12 mouse cellular contexts compared by ENCODE assay signal in genomic region chr12:26967018-26967737, GRCm38 (mm10).
DNase-seq lines count a peak whose midpoint lies in the region; ATAC-seq lines count a peak whose summit lies in the region.
"Had no signal": no experiment of that assay in that cellular context is flagged by ENCODE, and none has a peak within 500 bp of the region (broad histone marks: within the 10 kb centered on the region; RNA-seq: fewer than 3 reads in every experiment).

No protein-coding gene starts in this region.

- H3K4me2 ChIP-seq in intestine, embryonic 15.5 days (replicated peaks): peak overlapping the region; percentile 28; the same call in 1 of the 2 replicates
- H3K4me2 ChIP-seq in intestine, embryonic 16.5 days (ENCODE audit: low read depth, low read length): no peak overlapping the region
- H3K4me2 ChIP-seq in embryonic facial prominence, embryonic 11.5 days (ENCODE audit: low read depth, low read length): no peak overlapping the region
- peak overlapping the region; percentile 22 for H3K4me2 ChIP-seq in limb, embryonic 12.5 days
- H3K4me2 ChIP-seq in liver, embryonic 11.5 days: no peak overlapping the region

- peak; percentile 41; the same call in 1 of the 2 replicates for ATAC-seq in intestine, embryonic 15.5 days
- ATAC-seq in intestine, embryonic 16.5 days: no peak
- ATAC-seq in embryonic facial prominence, embryonic 11.5 days (replicated peaks; ENCODE audit: insufficient number of reproducible peaks, low FRiP score, low TSS enrichment, low read depth): 0 out of 2 replicates have a peak, but pooled peaks have one; percentile 39
- peak; percentile 20; the same call in 1 of the 2 replicates for ATAC-seq in limb, embryonic 12.5 days (ENCODE audit: insufficient number of reproducible peaks, insufficient read depth, low FRiP score, low TSS enrichment, low read depth)
- no peak for ATAC-seq in monocyte, adult 5-6 weeks (replicated peaks; ENCODE audit: insufficient number of reproducible peaks, low FRiP score, low TSS enrichment, poor library complexity, severe bottlenecking)
- ATAC-seq in liver, embryonic 11.5 days (replicated peaks; ENCODE audit: low FRiP score): no peak
- ATAC-seq: Patski had no signal

- no peaks in the 10 kb centered on the region for H3K27me3 ChIP-seq in intestine, embryonic 15.5 days (replicated peaks)
- H3K27me3 ChIP-seq in intestine, embryonic 16.5 days (replicated peaks; ENCODE audit: control insufficient read depth, insufficient read depth, low read length): no peaks in the 10 kb centered on the region
- no peaks in the 10 kb centered on the region for H3K27me3 ChIP-seq in embryonic facial prominence, embryonic 11.5 days (ENCODE audit: control insufficient read depth, insufficient read depth, low read length)
- H3K27me3 ChIP-seq in limb, embryonic 12.5 days: no peaks in the 10 kb centered on the region
- no peaks in the 10 kb centered on the region for H3K27me3 ChIP-seq in liver, embryonic 11.5 days (replicated peaks; ENCODE audit: control insufficient read depth, insufficient read depth, low read length)
- H3K27me3 ChIP-seq: CH12.LX had no signal

- H3K9me3 ChIP-seq in intestine, embryonic 15.5 days: no peaks in the 10 kb centered on the region
- H3K9me3 ChIP-seq in intestine, embryonic 16.5 days (ENCODE audit: control insufficient read depth, low read length): no peaks in the 10 kb centered on the region
- no peaks in the 10 kb centered on the region for H3K9me3 ChIP-seq in embryonic facial prominence, embryonic 11.5 days (replicated peaks; ENCODE audit: control insufficient read depth, low read length)
- no peaks in the 10 kb centered on the region for H3K9me3 ChIP-seq in limb, embryonic 12.5 days
- H3K9me3 ChIP-seq in liver, embryonic 11.5 days (ENCODE audit: control insufficient read depth, low read length): no peaks in the 10 kb centered on the region

- WGBS in intestine, embryonic 15.5 days: 48% methylated on average over 16 of the region's 16 CpGs
- 51% methylated on average over 16 of the region's 16 CpGs for WGBS in intestine, embryonic 16.5 days
- WGBS in embryonic facial prominence, embryonic 11.5 days: 41% methylated on average over 16 of the region's 16 CpGs
- WGBS in limb, embryonic 12.5 days: 50% methylated on average over 16 of the region's 16 CpGs
- WGBS in liver, embryonic 11.5 days: 63% methylated on average over 16 of the region's 16 CpGs

- no peak overlapping the region for H3K9ac ChIP-seq in intestine, embryonic 15.5 days
- no peak overlapping the region for H3K9ac ChIP-seq in intestine, embryonic 16.5 days (ENCODE audit: low read depth, low read length)
- no peak overlapping the region for H3K9ac ChIP-seq in embryonic facial prominence, embryonic 11.5 days (replicated peaks; ENCODE audit: low read length)
- H3K9ac ChIP-seq in limb, embryonic 12.5 days (replicated peaks): no peak overlapping the region
- no peak overlapping the region for H3K9ac ChIP-seq in liver, embryonic 11.5 days (ENCODE audit: low read depth, low read length)

- H3K4me3 ChIP-seq in intestine, embryonic 15.5 days (replicated peaks): no peak overlapping the region
- no peak overlapping the region for H3K4me3 ChIP-seq in intestine, embryonic 16.5 days (ENCODE audit: low read length)
- H3K4me3 ChIP-seq in embryonic facial prominence, embryonic 11.5 days (ENCODE audit: low read depth, low read length): no peak overlapping the region
- H3K4me3 ChIP-seq in limb, embryonic 12.5 days (replicated peaks): no peak overlapping the region
- no peak overlapping the region for H3K4me3 ChIP-seq in liver, embryonic 11.5 days (ENCODE audit: low read depth, low read length)

- DNase-seq in brain, adult 2 months (ENCODE audit: low read depth, low spot score): peak; percentile 10
- peak; percentile 49 for DNase-seq in embryonic facial prominence, embryonic 11.5 days (ENCODE audit: low spot score)
- no peak for DNase-seq in thymus, postnatal 36 days
- DNase-seq in liver, embryonic 11.5 days (ENCODE audit: low spot score): no peak
- DNase-seq: adrenal gland, postnatal 10 days; cerebellum, adult 11-12 months had no signal

- no peaks in the 10 kb centered on the region for H3K4me1 ChIP-seq in intestine, embryonic 15.5 days (replicated peaks)
- no peaks in the 10 kb centered on the region for H3K4me1 ChIP-seq in intestine, embryonic 16.5 days (ENCODE audit: control insufficient read depth, insufficient read depth, low read length)
- H3K4me1 ChIP-seq in embryonic facial prominence, embryonic 11.5 days (ENCODE audit: control insufficient read depth, insufficient read depth, low read length): no peaks in the 10 kb centered on the region
- H3K4me1 ChIP-seq in limb, embryonic 12.5 days (replicated peaks): peaks cover 17% of the 10 kb centered on the region
- no peaks in the 10 kb centered on the region for H3K4me1 ChIP-seq in liver, embryonic 11.5 days (replicated peaks; ENCODE audit: control insufficient read depth, insufficient read depth, low read length)

- no peaks in the 10 kb centered on the region for H3K36me3 ChIP-seq in intestine, embryonic 15.5 days
- H3K36me3 ChIP-seq in intestine, embryonic 16.5 days (ENCODE audit: control insufficient read depth, insufficient read depth, low read length): no peaks in the 10 kb centered on the region
- no peaks in the 10 kb centered on the region for H3K36me3 ChIP-seq in embryonic facial prominence, embryonic 11.5 days (replicated peaks; ENCODE audit: control insufficient read depth, insufficient read depth, low read depth, low read length)
- no peaks in the 10 kb centered on the region for H3K36me3 ChIP-seq in limb, embryonic 12.5 days
- no peaks in the 10 kb centered on the region for H3K36me3 ChIP-seq in liver, embryonic 11.5 days (ENCODE audit: control insufficient read depth, insufficient read depth, low read length)

- no peak overlapping the region for H3K27ac ChIP-seq in intestine, embryonic 15.5 days
- H3K27ac ChIP-seq in intestine, embryonic 16.5 days (ENCODE audit: low read length): no peak overlapping the region
- no peak overlapping the region for H3K27ac ChIP-seq in embryonic facial prominence, embryonic 11.5 days (replicated peaks; ENCODE audit: low read depth, low read length)
- H3K27ac ChIP-seq in limb, embryonic 12.5 days: peak overlapping the region; percentile 70
- no peak overlapping the region for H3K27ac ChIP-seq in liver, embryonic 11.5 days (ENCODE audit: low read depth, low read length)

Comparison
In these comparisons a context has a peak if more than half of its experiments do, and no peak if none do; other contexts are left out.
1. ATAC-seq: peak in intestine, embryonic 15.5 days (single experiment), embryonic facial prominence, embryonic 11.5 days (single experiment) and limb, embryonic 12.5 days (single experiment); none in intestine, embryonic 16.5 days (single experiment), monocyte, adult 5-6 weeks (single experiment) and liver, embryonic 11.5 days (single experiment).
2. H3K4me2 ChIP-seq: peak in intestine, embryonic 15.5 days (single experiment) and limb, embryonic 12.5 days (single experiment); none in intestine, embryonic 16.5 days (single experiment), embryonic facial prominence, embryonic 11.5 days (single experiment) and liver, embryonic 11.5 days (single experiment).
3. DNase-seq: peak in brain, adult 2 months (single experiment) and embryonic facial prominence, embryonic 11.5 days (single experiment); none in thymus, postnatal 36 days (0 of 2) and liver, embryonic 11.5 days (single experiment).